Mouse (Mus musculus) G1E (cell line): ENCODE data around the gene Pick1.

ENCODE experiments used
- CTCF ChIP-seq: IDR thresholded peaks from 2 replicates; pipeline ENCODE4 v1.5.1; 2012; ENCODE audit warnings: low read depth, low read length, inconsistent platforms, mixed read lengths
- GATA1 ChIP-seq: IDR thresholded peaks from 2 replicates; pipeline ENCODE4 v1.6.1; 2012; ENCODE audit warnings: borderline replicate concordance, low read length, inconsistent platforms, mixed read lengths
- GATA2 ChIP-seq: IDR thresholded peaks from 2 replicates; pipeline ENCODE4 v1.6.1; 2012; ENCODE audit warnings: low read depth, low read length, inconsistent platforms, borderline replicate concordance
- TAL1 ChIP-seq: conservative IDR thresholded peaks from 2 replicates; pipeline ENCODE4 v1.6.1; 2012; ENCODE audit warnings: low read depth, low read length, inconsistent platforms, mixed read lengths

DNA sequence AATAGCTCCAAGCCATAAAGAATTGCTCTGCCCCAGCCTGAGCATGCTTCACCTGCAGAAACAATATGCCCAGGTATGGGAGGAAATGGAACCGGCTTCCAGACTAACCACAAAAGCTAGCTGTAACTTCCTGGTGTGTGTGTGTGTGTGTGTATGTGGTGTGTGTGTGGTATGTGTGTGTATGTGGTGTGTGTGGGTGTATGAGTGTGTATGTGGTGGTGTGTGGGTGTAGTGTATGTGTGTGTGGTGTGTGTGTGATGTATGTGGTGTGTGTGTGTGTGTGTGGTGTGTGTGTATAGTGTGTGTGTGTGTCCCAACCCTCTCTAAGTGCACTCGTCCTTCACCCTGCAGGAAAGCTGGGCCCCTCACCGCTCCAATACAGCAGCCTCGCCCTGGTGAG, 36.4 kb downstream of the Pick1 start:
- TF ChIP-seq CTCF: no peak
- TF ChIP-seq TAL1: no peak
- TF ChIP-seq GATA1: no peak
- no peak for TF ChIP-seq GATA2
